Comparison of ENCODE assay signal across 17 mouse cellular contexts in the genomic region with DNA sequence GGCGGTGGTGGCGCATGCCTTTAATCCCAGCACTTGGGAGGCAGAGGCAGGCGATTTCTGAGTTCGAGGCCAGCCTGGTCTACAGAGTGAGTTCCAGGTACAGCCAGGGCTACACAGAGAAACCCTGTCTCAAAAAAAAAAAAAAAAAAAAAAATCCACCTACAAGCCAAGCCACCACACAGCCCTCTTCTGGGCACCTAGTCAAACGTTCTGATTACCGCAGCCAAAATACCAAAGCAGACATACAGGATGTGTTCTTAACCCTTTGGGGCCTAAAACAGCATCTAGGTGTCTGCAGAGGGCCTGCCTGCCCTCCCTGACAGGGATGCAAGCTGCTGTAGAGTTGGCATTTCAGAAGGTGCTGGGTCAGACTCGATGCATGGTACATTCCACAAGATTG.
"Had no signal": no experiment of that assay in that cellular context is flagged by ENCODE, and none has a peak within 500 bp of the region (broad histone marks: within the 10 kb centered on the region; RNA-seq: fewer than 3 reads in every experiment).

No protein-coding gene starts in this region.

- H3K4me3 ChIP-seq: midbrain, embryonic 10.5 days; midbrain, embryonic 12.5 days; myocyte; neural tube, embryonic 13.5 days; neural tube, embryonic 15.5 days had no signal

- DNase-seq: lung, embryonic 14.5 days; lung, postnatal 10 days; lung, postnatal 4 days; midbrain, embryonic 14.5 days; retina, postnatal 1 day; right cerebral cortex, adult 18-20 months; right cerebral cortex, postnatal 25 days; right cerebral cortex, postnatal 4 days; spleen, adult 18-20 months; thymus, adult 18-20 months; thymus, postnatal 14 days; thymus, postnatal 36 days had no signal

- H3K27ac ChIP-seq: midbrain, embryonic 10.5 days; midbrain, embryonic 12.5 days; neural tube, embryonic 13.5 days; neural tube, embryonic 15.5 days had no signal
